Mouse (Mus musculus): Measurements from ENCODE around the gene Kcnk4. TPM values are rescaled to one million over a fixed set of nuclear protein-coding genes. Genes with fewer than 3 reads are reported as not detected.
A peak's percentile ranks its signal among the peaks of the same experiment; 100 is the strongest.

The Kcnk4 gene
- polyA plus RNA-seq, 1 experiment from 2014 or later, result not detected

DNA sequence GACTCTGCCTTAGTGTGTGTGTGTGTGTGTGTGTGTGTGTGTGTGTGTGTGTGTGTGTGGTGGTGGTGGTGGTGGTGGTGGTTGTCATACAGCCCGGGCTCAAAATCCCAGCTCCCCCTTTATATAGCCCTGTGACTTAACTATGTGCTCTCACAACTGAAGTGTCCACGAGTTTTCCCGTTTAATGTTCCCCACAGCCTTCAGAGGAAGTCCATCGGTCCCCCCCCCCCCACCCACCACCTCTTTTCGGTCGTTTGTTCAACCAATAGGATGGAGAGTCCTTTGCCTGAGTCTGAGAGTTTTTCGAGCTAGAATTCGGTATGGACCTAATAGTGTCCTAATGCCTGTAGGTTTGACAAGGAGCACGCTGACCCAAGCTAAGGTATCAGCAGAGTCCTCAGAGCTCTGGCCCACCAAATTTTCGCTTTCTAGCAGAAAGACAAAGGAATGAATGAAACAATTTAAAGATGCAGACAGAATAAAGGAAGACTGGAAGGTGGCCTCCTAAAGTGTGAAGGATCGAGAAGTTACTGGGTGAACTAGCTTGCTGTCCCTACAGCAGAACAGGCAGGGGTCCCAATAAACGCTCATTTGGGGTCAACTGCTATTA, 39.4 kb upstream of the Kcnk4 start:
- Histone ChIP-seq H3K27ac (peak overlapping the region; percentile 95), H3K36me3 (peaks cover 25% of the 10 kb centered on the region), H3K4me1 (replicated peaks) (peaks cover 84% of the 10 kb centered on the region), H3K9me3 (no peaks in the 10 kb centered on the region), H3K27me3 (ENCODE audit: insufficient read depth, poor library complexity, severe bottlenecking) (peaks cover 44% of the 10 kb centered on the region), H3K4me3 (peak overlapping the region; percentile 91)
- DNase-seq (ENCODE audit: low spot score), result no peak
- 40% methylated on average over 12 of the region's 12 CpGs for WGBS

DNA sequence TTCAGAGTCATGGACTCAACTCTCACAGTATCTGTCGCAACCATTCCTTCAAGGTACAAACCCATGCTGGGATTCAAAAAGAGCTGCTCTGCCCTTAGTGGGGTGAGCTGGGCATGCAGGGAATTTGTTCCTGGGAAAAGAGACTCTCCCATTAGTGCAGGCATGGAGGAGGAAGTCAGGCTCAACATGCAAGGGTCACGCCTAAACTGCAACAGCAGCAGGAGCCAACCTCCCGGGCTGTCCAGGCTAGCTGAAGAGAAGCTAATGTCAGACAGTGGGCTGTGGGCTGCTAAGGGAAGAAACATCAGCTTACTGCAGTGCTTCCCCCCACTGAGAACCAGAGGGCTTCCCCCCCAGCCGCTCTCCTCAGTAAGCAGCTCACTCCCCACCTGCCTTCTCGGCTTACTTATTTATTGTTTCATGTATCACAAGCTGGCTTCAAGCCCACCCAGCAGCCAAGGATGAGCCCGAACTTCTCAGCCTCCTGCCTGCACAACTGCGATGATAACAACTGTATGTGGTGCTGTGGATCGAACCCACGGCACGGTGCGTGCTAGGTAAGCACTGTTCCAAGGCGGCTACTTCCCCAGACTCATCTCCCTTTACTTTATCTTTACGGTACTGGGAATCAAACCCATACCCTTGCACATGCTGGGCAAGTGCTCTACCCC, 38.1 kb upstream of the Kcnk4 start:
- 81% methylated on average over 13 of the region's 13 CpGs for WGBS
- Histone ChIP-seq H3K36me3 (peaks cover 12% of the 10 kb centered on the region), H3K4me1 (replicated peaks) (peaks cover 83% of the 10 kb centered on the region), H3K4me3 (no peak overlapping the region), H3K9me3 (no peaks in the 10 kb centered on the region), H3K27ac (no peak overlapping the region), H3K27me3 (ENCODE audit: insufficient read depth, poor library complexity, severe bottlenecking) (peaks cover 57% of the 10 kb centered on the region)
- no peak for DNase-seq (ENCODE audit: low spot score)

DNA sequence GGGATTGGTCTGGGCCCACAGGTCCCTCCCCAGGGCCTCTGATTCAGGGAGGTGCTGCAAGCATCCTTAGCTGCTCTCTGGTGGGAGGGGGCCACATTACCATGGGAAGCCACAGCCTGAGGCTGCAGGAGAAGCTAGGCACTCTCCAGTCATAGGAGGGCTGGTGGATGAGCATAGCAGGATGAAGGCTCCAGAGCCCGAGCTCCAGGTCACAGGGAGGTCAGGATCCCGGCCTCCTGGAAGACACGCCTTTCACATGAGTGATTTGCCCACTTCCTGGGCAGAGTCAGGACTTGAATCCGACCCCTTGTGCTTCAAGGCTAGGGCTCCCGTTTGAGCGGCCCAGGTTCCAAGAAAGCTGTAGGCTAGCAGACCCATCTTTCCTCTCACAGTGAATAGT, 37.3 kb upstream of the Kcnk4 start:
- no peaks in the 10 kb centered on the region for H3K9me3 ChIP-seq
- WGBS, result 39% methylated on average over 6 of the region's 6 CpGs
- H3K36me3 ChIP-seq, result peaks cover 5% of the 10 kb centered on the region
- peaks cover 76% of the 10 kb centered on the region for H3K4me1 ChIP-seq (replicated peaks)
- no peak overlapping the region for H3K4me3 ChIP-seq
- no peak overlapping the region for H3K27ac ChIP-seq
- DNase-seq (ENCODE audit: low spot score), result no peak
- H3K27me3 ChIP-seq (ENCODE audit: insufficient read depth, poor library complexity, severe bottlenecking), result peaks cover 57% of the 10 kb centered on the region

DNA sequence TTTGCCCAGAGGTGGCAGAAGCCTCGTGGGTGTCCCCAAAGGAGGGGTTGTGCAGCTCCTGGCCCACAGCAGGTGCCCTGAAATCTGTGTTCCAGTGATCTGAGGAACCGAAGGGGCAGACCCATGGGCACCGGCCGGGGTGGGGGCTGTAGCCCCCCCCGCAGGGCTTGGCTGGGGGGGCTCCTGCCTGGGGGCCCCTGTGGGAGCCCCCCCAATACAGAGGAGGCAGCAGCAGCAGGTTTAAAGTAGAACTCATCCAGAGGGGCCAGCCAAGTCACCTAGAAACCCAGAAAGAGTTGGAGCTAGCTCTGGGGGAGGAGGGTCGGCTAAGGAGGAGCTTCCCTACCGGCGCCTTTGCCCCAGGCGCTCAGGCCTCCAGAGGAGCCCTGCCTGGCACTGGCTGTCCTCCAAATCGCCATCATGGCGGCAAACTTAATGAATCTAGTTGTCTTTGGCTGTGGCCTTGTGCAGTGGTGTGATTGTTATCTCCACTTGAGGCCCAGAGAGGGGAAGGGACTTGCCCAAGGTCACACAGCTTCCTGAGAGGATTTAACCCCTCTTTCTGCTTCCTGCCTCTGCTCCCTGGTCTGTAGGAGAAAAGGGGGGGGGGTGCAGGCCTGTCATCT, 36.3 kb upstream of the Kcnk4 start:
- H3K36me3 ChIP-seq, result peaks cover 9% of the 10 kb centered on the region
- peak overlapping the region; percentile 65 for H3K4me3 ChIP-seq
- no peak for DNase-seq (ENCODE audit: low spot score)
- peak overlapping the region; percentile 86 for H3K27ac ChIP-seq
- 18% methylated on average over 11 of the region's 11 CpGs for WGBS
- peaks cover 65% of the 10 kb centered on the region for H3K4me1 ChIP-seq (replicated peaks)
- H3K9me3 ChIP-seq, result no peaks in the 10 kb centered on the region
- H3K27me3 ChIP-seq (ENCODE audit: insufficient read depth, poor library complexity, severe bottlenecking), result peaks cover 57% of the 10 kb centered on the region

DNA sequence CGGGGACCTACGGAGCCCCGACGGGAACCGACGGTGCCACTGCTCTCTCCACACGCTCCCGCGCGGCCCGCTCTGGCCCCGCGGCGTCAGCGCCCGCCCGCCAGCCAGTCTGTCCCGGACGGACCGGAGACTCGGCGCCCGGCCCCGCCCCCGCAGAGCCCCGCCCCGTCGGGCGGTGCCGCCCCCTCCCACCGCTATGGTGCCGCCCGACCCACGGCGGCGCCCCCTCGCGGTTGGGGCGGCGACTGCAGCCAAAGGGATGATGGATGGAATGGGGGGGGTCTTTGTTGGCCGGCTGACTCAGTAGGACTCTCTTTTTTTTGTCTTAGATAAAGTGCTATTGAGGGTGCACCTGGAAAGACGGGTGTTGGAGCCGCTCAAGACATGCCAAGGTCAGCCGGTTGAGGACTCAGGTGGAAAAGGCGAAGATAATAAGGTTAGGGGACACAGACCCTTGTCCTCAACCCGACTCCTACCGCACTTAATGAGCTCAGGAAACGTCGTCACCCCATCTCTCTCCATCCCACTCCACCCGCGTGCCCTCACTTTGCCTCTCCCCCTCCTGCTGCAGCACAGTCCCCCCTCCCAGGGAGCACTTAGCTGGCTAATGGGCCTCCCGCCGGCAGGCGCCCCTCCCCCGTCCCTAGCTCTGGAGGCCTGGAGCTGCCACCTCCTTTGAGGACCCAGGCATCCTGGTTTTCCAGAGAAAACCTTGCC, 35.5 kb upstream of the Kcnk4 start:
- Histone ChIP-seq H3K4me1 (replicated peaks) (peaks cover 63% of the 10 kb centered on the region), H3K4me3 (peak overlapping the region; percentile 65), H3K36me3 (peaks cover 17% of the 10 kb centered on the region), H3K9me3 (no peaks in the 10 kb centered on the region), H3K27ac (peak overlapping the region; percentile 86), H3K27me3 (ENCODE audit: insufficient read depth, poor library complexity, severe bottlenecking) (peaks cover 57% of the 10 kb centered on the region)
- under 1% methylated on average over 55 of the region's 55 CpGs for WGBS
- peak; percentile 75 for DNase-seq (ENCODE audit: low spot score)

DNA sequence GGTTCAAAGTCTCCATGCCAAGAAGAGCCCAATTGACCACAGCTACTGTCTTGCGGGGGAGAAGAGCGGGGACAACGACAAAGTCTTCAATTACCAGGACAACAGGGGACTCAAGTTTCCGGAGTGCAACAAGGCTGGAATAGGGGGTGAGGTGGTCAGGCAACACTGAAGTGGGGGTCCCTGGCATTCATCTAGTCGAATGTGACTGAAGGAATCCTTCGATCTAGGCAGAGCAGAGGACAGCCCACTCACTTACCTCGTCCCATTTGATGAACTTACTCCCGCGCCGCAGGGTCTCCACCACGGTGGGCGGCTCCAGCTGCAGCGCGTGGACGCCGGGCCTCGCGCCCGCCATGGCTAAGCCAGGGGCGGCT, 35.0 kb upstream of the Kcnk4 start:
- whole genome bisulfite sequencing, result 1% methylated on average over 20 of the region's 20 CpGs
- Histone ChIP-seq H3K27ac (peak overlapping the region; percentile 86), H3K27me3 (ENCODE audit: insufficient read depth, poor library complexity, severe bottlenecking) (peaks cover 57% of the 10 kb centered on the region), H3K4me3 (peak overlapping the region; percentile 65), H3K4me1 (replicated peaks) (peaks cover 63% of the 10 kb centered on the region), H3K9me3 (no peaks in the 10 kb centered on the region), H3K36me3 (peaks cover 22% of the 10 kb centered on the region)
- DNase-seq (ENCODE audit: low spot score), result no peak

DNA sequence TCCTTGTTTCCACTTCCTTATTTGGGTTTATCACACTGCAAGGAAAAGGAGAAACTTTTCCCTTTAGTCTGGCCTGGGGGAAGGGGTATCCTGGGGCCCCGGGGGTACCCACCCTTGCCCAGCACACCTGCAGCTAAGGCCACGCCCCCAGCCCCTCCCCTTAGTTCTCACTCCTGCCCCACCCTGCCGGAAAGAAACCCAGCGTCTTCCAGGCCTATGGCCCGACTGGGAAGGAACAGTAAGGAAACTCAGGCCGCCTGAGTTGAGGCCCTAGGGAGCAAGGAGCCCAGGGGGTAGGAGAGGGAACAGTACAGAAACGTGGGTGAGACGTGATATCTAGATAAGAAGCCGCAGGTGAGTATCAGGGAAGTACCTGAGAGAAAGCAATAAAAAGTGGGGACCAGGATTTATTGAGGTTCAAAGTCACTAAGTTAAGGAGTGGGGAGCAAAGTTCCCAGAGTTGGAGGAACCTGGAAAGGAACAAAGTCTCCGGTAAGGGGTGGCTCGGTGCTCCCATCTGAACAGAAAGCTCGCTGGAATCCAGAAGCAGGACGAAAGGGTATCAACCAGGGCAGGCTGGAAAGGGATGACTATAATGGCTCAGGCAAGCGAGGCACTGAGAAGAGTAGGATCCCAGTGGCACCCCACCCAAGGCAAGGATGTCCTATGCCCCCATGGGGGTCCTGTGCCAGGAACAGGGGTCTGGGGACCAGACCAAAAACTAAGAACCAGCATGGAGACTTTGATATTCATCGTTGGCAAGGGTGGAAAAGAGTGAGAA, 34.4 kb upstream of the Kcnk4 start:
- no peaks in the 10 kb centered on the region for H3K9me3 ChIP-seq
- DNase-seq (ENCODE audit: low spot score), result no peak
- peak overlapping the region; percentile 65 for H3K4me3 ChIP-seq
- peak overlapping the region; percentile 5; the same call in 1 of the 2 replicates for H3K27ac ChIP-seq
- H3K36me3 ChIP-seq, result peaks cover 28% of the 10 kb centered on the region
- WGBS, result 9% methylated on average over 15 of the region's 15 CpGs
- H3K27me3 ChIP-seq (ENCODE audit: insufficient read depth, poor library complexity, severe bottlenecking), result peaks cover 57% of the 10 kb centered on the region
- peaks cover 58% of the 10 kb centered on the region for H3K4me1 ChIP-seq (replicated peaks)

DNA sequence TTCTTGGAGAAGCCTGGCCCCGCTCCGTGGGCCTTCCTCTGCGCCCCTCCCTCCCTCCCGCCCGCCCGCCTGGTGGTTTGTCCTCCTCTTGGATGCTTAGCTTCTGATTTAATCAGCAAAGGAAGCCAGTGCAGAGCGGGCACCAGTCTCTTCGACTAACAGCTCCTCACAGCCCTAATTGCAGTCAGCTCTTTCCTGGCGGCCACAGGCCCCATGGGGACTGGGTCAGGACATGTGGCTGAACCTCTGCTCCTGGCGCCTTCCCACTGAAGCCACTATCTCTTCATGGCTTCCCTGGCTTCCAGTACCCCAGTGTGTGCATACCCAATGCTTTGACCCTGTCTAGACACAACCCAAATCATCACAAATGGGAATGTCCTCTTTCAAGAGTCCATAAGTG, 22.1 kb upstream of the Kcnk4 start:
- H3K36me3 ChIP-seq, result peaks cover 65% of the 10 kb centered on the region
- H3K27me3 ChIP-seq (ENCODE audit: insufficient read depth, poor library complexity, severe bottlenecking), result no peaks in the 10 kb centered on the region
- 0 out of 2 replicates have a peak overlapping the region, but pooled peaks have one; percentile 35 for H3K27ac ChIP-seq
- no peaks in the 10 kb centered on the region for H3K9me3 ChIP-seq
- WGBS, result 85% methylated on average over 10 of the region's 10 CpGs
- peaks cover 27% of the 10 kb centered on the region for H3K4me1 ChIP-seq (replicated peaks)
- 0 out of 2 replicates have a peak overlapping the region, but pooled peaks have one; percentile 9 for H3K4me3 ChIP-seq
- DNase-seq (ENCODE audit: low spot score), result no peak

DNA sequence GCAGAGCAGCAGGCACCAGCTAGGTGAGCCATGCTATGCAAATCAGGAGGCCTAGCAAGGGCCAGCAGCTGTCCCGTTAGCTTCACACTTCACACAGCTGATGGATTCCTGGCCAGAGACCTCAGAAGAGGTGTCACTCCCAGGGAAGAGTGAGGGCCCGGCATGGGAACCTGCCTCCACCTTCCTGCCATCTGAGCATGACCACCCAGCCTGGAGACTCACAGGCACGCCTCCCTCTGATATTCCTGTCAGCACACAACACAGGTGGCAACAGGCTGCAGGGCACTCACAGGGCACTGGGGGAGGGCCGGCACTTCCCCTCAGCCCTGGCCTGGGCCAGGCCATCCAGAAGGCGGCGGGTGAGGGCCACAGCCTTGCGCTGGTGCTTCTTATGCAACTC, 21.1 kb upstream of the Kcnk4 start:
- Histone ChIP-seq H3K27ac (no peak overlapping the region), H3K36me3 (peaks cover 63% of the 10 kb centered on the region)

DNA sequence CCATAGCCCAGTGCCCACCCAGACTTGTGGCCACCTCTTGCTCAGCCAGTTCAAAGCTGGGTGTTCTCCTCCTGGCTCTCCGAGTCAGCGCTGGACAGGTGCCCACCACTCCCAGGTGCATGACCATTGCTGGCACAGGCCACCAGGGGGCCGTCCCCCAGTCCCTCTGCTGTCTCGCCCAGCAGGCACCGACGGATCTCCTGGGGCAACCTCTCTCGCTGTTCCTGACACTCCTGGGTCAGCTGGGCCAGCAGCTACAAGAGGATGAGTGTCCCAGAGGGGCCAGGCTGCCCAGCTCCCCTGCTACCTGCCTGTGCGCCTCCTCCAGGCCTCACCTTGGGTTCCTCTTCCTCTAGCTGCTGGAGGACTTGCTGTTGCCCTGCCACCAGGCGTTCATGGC, 19.7 kb upstream of the Kcnk4 start:
- Histone ChIP-seq H3K27me3 (ENCODE audit: insufficient read depth, poor library complexity, severe bottlenecking) (no peaks in the 10 kb centered on the region), H3K36me3 (peaks cover 49% of the 10 kb centered on the region)
- WGBS, result 65% methylated on average over 9 of the region's 9 CpGs

More for the DNA sequence above, 21.1 kb upstream of the Kcnk4 start:
- H3K4me1 ChIP-seq (replicated peaks), result peaks cover 29% of the 10 kb centered on the region
- no peaks in the 10 kb centered on the region for H3K9me3 ChIP-seq
- DNase-seq (ENCODE audit: low spot score), result no peak
- 88% methylated on average over 7 of the region's 7 CpGs for WGBS
- H3K4me3 ChIP-seq, result no peak overlapping the region
- H3K27me3 ChIP-seq (ENCODE audit: insufficient read depth, poor library complexity, severe bottlenecking), result no peaks in the 10 kb centered on the region

DNA sequence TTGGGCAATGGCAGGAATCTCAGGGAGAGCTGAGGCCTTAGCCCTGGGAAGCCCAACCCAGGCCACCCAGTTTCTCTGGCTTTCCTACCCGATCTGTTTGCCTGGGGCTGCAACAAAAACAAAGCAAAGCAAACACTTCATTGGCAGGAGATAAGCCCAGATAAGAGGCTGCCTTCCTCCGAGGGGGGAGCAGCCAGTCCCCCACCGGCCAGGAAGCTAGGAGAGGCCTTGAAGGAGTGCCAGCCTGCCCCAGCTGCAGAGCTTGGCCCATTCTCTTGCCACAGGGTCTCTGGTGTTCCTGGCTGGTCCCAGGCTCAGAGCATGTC, 18.4 kb upstream of the Kcnk4 start:
- no peak for DNase-seq (ENCODE audit: low spot score)
- Histone ChIP-seq H3K9me3 (no peaks in the 10 kb centered on the region), H3K4me3 (peak overlapping the region; percentile 65), H3K27me3 (ENCODE audit: insufficient read depth, poor library complexity, severe bottlenecking) (no peaks in the 10 kb centered on the region), H3K36me3 (peaks cover 43% of the 10 kb centered on the region), H3K4me1 (replicated peaks) (peaks cover 39% of the 10 kb centered on the region), H3K27ac (peak overlapping the region; percentile 97)
- 22% methylated on average over 3 of the region's 3 CpGs for WGBS

More for the DNA sequence above, 19.7 kb upstream of the Kcnk4 start:
- H3K4me1 ChIP-seq (replicated peaks), result peaks cover 39% of the 10 kb centered on the region
- peak overlapping the region; percentile 25; the same call in 1 of the 2 replicates for H3K27ac ChIP-seq
- H3K9me3 ChIP-seq, result no peaks in the 10 kb centered on the region
- peak overlapping the region; percentile 0; the same call in 1 of the 2 replicates for H3K4me3 ChIP-seq
- DNase-seq (ENCODE audit: low spot score), result no peak

DNA sequence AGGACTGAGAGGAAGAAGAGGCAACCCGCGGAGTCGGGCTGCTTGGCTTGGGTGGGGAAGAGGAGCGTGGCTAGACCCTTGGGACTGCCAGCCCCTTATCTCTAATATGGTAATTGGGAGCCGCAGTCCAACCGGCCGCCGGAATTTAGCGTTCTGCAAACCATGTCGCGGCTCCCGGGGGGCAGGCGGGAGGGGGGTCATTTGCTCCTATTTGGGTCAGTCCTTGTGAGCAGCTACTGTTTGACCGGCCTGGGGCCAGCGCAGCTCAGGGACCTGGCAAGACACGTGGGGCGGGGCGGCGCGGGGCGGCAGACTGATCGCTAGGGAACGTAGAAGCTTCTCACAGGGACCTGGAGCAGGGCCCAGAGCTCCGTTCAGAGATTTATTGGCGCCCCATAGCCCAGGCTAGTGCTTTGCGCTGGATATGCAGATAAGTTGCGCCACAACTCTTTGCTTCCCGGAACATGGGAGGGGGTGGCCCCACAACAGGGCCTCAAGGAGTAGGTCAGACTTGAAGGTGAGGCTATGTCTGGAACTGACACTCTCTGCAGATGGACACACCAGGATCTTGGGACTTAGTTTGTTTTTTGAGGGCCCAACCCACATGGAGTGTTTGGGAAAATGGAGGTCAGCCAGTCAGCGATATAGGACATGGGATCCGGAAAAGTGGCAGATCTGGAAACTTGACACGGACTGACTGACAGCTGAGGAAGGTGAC, 17.8 kb upstream of the Kcnk4 start:
- Histone ChIP-seq H3K27ac (peak overlapping the region; percentile 97), H3K36me3 (peaks cover 37% of the 10 kb centered on the region), H3K9me3 (no peaks in the 10 kb centered on the region), H3K4me1 (replicated peaks) (peaks cover 39% of the 10 kb centered on the region), H3K27me3 (ENCODE audit: insufficient read depth, poor library complexity, severe bottlenecking) (no peaks in the 10 kb centered on the region), H3K4me3 (peak overlapping the region; percentile 65)
- 2% methylated on average over 31 of the region's 31 CpGs for WGBS
- peak; percentile 64 for DNase-seq (ENCODE audit: low spot score)

Measured in hindbrain, embryonic 10.5 days (tissue).